Mouse (Mus musculus) urinary bladder, adult 2 months (tissue): ENCODE measurements around the gene AC134908.4. TPM values are rescaled to one million over a fixed set of nuclear protein-coding genes. Genes with fewer than 3 reads are reported as not detected.

Experiments
- DNase-seq: peaks from one replicate; pipeline ENCODE4 v3.0.0; 2022; ENCODE audit warnings: low spot score
- polyA plus RNA-seq: library from polyadenylated mRNA; depleted of rRNA; stranded (reverse); fragments of >200 nt; gene quantifications from 2 replicates; pipeline ENCODE4 v1.2.3, GENCODE M21; 2012; rRNA removed

AC134908.4 gene
- not detected in 2 replicates for polyA plus RNA-seq

DNA sequence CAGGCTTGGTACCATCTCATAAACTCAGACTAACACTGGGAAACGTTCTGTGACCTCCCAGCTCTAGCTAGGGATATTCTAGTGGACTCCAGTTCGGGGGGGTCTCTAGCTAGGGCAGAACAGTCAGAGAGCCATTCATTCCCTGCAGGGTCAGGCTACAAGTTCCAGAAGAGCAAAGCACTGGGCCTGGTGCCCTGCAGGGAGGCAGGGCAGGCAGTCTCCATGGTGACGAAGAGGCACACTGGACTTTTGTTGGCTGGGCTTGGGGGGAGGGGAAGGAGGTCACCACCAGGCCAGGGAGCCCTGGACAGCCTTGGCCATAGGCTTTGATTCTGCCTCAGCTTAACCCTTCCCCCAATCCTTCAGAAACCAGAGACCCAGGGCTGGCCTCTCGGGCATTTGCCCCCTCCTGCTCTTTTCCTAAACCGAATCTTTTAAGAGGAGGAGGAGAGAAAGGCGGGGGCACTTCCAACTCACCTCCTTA lies at the start of gene AC134908.4:
AC134908.4 (minus strand) TSS at position 51 of the 484 bp plus-strand sequence.
- DNase-seq = no peak

DNA sequence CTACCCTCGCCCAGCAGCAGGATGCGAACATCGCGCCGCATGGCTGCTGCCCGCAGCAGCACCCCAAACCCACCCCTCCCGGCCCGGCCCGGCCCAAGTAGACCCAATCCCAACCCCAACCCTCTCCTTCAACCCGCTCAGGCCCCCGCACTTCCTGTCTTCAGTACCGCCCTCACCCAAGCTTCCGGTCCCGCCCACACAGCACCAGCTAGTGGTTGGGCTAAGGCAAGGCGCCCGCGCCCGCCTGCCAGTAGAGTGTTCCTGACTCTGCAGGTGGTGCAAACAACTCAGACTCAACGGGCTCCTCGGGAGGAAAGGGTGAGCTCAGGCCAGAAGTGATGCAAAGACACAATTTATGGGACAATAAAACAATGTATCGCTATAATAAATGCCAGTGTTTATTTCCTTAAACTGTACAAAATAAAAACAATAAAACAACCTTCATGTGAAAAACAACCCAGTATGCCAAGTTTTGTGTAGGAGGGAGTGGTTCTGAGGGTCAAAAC lies 49.0 kb upstream of the AC134908.4 start, which contains the start of gene Rhot2:
Rhot2 (minus strand) TSS at position 456 of the 506 bp plus-strand sequence.
- peak; percentile 82 for DNase-seq

DNA sequence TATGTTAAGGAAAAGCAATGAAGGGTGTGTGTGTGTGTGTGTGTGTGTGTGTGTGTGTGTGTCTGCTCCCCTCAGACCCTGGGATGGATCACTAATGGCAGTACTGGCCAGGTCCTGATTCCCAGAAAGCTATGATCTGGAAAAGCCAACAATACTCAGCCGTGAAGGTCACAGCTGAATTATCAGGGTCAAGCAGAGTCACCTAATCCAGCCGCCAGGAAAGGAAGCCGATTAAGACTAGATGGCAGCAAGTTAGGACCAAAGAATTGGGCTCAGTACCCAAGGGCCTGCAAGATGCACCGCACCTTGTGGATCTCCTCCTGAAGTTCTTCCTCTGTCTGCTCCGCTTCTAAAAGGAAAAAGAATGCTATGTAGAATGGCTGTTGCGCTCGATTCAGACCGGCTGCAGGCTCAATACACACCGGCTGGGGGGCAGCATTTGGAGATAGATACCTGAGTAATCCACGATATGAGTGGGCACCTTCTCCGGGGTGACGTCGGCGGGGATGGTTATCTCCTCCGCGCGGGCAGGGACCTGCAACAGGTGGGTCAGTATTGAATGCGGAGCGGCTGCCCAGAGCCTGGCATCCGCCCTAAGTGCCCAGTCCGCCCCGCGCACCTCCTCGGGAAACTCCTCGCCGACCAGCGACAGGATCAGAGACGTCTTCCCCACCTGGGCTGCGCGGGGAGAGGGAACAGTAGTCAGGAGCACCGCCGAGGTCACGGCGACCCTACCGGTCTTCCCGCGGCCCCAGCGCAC lies 48.4 kb upstream of the AC134908.4 start:
- DNase-seq = no peak

DNA sequence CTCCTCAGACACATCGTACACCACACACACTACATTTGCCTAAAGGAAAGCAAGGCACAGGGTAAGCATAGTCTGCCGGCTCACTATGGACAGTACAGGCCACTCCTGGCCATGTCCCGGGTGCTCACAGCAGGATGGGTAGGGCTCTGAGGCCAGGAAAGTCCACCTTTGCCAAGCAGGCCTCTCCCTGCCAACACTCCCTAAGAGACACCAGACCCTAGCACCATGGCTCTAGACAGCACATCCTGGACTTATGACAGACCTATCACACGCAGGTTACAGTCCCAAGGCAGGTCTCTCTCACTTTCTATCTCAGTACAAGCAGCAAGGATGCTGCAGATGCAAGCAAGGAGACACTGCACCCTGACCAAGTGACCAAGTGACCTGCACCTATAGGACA lies 47.7 kb upstream of the AC134908.4 start:
- no peak for DNase-seq

DNA sequence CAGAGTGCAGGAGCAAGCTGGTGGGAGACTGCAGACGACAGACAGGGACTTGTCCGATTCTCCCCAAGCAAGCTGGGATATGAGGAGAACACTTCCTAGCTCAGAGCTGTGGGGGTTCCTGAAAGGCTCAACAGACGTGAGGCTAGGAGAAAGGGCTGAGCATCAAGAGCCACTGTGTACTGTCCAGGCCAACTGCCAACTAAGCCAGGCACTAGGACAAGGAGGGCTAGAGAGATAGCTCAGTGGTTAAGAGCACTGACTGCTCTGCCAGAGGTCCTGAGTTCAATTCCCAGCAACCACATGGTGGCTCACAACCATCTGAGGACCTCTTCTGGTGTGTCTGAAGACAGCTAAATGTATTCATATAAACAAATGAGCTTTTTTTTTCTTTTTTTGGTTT lies 47.0 kb upstream of the AC134908.4 start:
- DNase-seq = no peak

DNA sequence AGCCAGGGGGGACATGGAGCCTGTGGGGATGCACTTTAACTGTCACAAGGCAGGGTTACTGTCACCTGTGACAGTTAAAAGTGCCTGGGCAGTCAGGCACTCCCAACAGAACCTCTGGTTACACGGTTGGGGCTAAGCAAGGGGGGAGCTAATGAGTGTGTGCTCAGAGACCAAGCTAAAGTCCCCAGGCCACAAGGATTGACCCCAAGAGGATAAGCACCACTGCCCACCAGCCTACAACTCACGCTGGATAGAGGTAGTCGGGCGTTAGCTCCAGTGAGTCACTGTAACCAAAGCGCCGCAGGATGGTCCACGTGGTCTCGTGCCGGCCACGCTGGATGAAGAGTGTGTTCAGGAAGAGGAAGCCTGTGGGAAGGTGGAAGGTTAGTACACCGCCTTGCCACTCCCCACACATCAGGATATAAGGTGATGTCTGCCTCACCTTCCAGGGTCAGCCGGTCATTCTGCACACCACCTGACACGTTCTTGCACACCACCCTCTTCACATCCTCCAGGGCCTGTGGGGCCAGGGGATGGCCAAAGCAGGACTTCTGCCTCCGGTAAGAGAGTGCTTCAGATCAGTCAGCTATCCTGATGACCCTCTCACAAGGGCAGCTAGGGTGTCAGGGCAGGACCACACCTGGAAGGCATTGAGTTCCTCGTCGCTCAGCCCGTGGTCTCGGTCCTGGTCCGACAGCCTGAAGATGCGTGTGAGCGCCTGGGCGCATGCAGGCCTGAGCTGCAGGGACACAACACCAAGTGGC lies 45.8 kb upstream of the AC134908.4 start, which contains the start of gene Gm20683:
Gm20683 (minus strand) TSS at position 647 of the 764 bp plus-strand sequence.
- no peak for DNase-seq

DNA sequence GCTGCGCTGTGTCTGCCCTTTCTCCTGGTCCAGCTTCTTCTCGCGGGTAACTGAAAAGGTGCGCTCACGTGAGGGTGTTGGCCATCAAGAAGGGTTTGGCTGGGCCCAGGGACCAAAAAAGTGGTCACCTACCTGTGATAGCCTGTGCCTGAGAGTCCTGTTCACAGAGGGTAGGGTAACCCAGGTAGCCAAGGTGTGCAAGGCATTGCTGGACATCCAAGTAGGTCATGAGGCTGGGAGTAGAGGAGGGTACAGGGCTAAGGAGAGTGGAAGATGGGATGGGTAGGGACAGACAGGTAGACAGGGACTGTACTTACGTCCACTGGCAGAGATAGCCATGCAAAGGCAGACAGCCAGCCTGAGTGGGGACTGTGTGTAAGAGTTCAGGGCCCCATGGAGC lies 45.1 kb upstream of the AC134908.4 start:
- DNase-seq = no peak

DNA sequence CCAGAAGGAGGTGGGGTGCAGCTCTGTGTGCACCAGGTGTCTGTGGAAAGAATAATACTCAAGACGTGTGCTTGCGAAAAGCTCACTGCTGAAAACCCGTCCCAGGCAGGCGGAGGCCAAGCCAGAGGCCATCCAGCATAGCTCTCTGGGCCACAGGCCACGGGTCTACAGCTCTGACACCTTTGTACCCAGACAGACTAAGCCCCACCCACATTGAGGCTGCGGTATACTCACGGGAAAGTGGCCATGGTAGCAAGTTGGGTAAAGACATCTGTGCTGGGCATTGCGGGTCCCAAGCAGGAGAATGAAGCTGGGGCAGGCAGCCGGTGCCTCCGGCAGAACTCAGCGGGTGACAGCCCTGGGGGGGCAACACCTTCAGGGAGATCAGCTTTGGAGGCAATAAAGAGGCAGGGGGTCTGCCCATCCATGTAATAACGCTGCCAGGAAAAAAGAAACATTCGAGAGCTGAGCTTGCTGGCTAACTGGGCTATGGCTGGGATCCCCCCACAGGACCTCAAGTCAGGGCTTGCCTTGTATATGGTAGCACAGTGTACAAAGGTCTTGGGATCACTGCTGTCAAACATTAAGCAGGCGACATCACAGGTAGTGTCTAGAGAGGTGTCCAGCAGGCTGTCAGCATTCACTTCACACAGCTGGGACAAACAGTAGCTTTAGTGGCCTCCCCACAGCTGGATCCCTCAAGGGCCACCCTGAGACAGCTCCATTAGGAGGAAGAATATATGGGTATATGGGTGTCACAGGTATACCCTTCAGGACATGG lies 44.2 kb upstream of the AC134908.4 start:
- no peak for DNase-seq

DNA sequence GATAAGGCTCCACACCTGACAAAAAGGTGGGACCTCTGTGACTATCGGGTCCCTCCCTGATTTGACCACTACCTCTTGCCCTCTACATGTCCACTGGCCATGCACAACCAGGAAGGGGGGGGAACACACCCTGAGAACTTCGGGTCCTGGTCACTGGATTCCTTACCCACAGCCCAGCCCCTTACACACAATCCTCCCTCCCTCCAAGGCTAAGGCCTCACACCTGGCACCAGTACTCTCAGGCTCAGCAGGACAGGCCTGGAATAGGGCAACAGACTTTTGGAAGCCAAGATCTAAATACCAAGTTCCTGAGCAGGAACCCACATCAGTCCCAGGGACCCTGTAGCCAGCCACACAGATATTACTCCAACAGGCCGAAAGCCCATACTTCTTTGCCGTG lies 43.4 kb upstream of the AC134908.4 start:
- no peak for DNase-seq

DNA sequence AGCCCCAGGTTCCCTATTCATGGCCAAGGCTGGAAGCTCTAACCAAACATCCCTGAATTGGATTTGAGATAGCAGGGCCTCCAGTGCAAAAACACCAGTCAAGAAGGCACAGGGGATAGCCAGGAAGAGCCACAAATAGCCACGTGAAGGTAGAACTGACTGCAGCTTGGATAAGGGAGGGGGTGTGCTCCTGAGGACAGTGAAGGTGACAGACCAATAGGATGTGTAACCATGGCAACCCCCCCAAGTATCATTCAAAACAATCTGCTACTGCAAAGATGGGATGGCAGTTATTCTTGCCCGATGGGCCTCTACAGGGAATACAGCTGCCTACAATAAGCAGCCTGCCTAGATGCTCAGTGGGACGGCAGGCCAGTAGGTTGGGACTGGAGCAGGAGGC lies 42.1 kb upstream of the AC134908.4 start:
- DNase-seq = no peak

DNA sequence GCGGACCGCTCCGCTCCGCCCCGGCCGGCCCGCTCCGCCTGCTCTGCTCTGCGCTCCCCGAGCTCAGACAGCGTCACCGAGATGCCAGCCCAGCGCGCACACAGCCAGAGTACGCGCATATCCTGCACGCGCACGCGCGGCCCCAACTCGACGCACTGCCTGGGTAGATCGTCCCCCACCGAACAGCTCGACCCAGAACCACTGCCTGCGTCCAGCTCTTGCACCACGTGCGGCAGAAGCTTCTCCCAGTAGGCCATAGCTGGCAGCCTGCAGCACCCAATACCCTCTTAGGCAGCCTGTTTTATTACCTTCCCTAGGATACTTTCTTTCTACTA lies 41.6 kb upstream of the AC134908.4 start, which contains the start of gene Rhbdl1:
Rhbdl1 (minus strand) TSS at position 220 of the 335 bp plus-strand sequence.
- DNase-seq = no peak

DNA sequence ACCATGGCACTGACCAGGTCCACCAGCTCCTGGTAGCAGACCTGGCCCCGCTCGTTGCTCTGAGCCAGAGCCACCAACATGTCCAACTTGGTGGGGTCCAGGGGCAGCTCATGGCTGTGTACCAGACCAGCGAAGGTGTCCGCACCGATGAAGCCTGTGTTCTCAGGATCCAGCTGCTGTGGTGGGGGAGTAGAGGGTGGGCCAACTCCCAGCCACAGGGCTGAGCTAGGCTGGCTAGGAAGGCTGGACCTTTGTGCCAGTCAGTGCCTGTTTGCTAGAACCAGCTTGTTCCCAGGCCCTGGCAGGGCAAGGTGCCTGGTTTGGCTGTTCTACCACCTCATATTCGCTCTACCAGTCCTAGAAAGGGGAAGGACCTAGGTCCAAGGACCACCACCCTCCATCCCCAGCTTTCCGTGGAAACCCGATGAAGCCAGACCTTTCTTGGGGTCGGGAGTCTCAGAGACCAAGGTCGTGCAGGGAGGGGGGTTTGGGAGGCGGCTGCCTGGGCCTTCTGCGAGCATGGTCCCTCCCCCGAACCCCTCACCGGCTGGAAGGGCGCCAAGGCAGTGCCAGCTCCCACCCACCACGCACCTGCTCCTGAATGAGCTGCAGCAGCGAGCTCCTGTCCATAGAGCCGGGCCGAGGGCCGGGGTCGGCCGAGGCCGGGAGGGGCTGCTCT lies 41.1 kb upstream of the AC134908.4 start:
- DNase-seq = no peak

DNA sequence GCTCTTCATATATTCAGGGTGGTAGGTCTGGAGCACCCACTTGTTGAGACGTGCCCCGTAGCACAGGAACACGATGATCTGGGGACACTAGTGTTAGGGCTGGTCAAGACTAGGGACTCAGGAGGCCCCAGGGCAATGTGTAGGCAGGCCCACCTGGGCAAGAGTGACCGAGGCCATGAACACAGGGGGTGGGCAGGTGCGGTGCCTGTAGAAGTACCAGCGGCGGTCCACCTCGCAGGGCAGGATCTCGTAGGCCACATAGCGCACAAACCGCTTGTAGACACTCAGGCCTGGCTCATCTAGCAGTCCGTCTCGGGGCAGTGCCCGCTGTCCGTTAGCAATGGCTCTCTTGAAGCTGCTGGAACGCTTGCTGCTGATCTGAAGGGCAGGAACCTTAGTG lies 40.4 kb upstream of the AC134908.4 start:
- no peak for DNase-seq

DNA sequence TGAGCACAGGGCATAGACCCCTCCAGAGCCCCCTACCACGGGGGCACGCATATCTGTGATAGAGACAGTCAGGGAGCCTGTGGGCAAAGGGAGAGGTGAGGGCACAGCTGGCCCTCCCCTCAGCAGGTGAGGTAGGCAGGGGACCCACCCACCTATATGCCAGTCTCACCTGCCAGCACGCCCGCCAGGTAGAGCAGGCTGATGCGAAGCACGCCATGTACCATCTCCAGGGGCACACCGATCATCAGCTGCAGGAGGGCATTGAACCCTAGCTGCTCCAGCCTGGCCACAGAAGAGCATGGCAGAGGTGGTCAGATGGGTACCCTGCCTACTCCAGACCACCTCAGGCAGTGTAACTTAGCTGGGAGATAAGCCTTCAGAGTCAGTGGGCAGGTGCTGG lies 39.8 kb upstream of the AC134908.4 start:
- DNase-seq = no peak

DNA sequence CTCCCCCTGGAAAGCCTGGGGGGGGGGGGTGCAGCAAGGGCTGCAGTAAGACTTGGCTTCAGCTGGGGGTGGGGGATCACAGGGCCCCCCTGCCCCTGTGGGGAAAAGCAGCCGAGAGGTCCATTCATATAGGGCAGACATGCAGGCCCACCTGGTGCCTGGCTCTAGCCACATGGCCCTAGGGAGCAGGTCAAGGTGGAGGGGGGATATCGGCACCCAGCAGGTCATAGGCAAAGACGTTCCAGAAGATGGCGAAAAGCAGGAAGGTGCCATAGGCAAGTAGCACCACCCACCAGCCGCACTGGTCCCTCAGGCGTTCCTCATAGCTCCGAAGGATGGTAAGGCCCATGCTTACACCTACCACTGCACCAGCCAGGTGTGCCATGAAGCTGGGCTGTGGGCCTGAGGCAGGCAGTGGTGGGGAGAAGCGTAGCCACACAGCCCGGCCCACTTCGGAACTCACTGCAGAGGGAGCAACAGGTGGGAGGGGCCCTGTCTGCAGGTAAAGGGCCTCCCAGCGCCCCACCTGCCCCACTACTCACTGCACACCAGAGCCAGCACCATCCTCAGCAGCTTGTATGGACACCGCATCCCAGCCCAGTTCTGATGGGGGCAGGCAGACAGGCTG lies 39.2 kb upstream of the AC134908.4 start:
- DNase-seq = no peak

DNA sequence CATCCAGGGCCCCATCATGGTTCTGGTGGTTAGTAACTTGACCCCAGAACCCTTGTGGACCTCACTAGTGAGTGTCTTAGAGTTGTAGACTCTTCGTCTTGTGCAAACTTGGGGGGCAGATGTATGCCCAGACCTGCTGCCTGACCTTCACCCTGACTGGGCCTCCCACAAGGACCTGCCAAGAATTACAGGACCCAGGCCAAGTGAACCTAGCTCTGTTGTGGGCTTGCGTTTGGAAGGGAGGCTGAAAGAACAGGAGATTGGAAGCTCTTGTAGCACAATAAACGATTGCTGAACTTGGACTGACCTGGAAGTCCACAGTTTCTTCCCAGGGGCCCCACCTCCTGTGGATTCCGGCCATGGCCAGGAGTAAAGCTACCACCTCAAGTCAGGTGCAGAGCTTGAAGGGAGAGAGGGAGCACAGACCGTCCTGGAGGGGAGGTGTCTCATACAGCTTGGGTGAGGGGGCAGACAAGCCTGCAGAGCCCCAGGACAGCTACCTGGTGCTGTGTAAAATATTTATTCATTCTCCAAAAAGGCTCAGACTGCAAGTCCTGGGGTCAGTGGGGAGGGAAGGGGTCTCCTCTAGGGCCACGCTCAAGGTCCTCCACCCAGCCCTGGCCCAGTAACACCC lies 38.6 kb upstream of the AC134908.4 start:
- DNase-seq = no peak

DNA sequence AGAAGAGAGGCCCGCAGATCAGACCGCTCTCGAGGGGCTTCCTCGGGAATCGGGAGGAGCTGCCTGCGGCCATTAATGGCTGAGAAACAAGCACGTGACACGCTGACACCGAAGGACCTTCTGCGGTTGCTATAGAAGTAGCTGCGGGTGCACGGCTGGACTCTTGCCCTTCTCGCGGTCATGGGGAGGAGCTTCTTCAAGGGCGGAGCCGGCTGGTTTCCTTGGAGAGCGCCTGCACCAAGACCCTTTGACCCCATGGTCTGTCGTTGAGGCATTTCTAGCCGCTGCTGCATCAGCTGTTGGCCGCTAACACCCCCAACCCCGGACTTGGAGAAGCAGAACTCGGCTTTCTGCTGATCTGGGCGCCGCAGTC lies 37.8 kb upstream of the AC134908.4 start, which contains the start of gene Stub1:
Stub1 (minus strand) TSS at position 114 of the 373 bp plus-strand sequence.
- no peak for DNase-seq

DNA sequence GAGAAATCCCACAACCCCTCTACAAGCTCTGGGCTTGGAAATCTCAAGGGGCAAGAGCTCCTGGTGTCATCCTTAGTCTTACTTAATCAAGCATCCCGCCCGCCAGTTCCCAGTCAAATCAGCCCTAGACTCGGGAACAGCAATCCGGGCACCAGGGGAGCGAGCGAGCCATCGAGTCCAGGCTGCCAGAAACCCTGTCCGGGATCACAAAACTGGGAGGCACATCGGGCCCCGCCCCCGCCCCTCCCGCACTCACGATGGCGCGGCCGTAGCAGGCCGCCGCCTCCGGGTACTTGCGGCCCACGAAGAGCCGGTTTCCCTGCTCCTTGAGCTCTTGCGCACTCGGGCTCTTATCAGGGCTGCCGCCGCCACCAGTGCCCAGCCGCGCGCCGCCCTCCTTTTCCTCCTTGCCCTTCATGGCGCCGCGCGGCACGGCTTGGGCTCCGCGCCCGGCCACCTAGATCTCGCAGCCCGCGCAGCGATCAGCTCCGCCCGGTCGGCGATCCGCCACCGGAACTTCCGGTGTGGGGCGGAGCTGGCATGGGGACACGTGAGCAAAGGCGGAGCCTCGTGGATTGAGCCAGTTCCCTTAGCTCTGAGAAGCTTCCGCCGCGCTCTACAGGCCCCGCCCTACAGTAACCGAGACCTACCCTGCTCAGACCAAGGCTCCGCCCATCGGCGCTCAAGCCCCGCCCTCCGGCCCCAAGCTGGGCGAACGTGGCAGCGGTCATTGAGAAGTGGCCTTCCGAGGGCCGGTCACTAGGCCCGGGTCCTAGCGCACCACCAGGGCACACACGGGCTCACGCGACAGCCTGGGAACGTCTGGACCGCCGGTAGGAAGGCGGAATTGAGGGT lies 37.2 kb upstream of the AC134908.4 start:
- peak; percentile 98 for DNase-seq
